Mouse (Mus musculus): ENCODE measurements around the gene Ahnak2.

DNA sequence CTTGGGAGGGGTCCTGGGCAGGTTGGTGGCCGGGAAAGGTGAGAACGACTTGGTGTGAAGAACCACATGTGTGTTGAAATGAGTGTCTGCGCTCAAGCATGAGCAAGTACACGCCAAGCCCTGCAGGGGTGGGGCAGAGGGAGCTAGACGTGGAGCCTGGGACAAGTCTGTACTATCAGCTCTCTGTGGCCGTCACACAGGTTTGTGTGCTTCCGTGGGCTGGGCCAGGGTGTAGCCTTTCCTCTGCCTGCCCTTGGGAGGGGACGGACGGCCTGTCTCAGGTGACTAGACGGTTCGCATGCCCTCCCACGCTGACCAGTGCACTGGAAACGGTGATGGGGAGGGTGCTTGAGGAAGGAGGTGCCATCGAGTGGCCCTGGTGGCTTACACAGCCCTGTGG lies 71.6 kb downstream of the Ahnak2 start:
- TF ChIP-seq POLR2A (IDR thresholded peaks at IDR 0.05; ENCODE audit: low read depth, low read length) (no peak), CTCF (conservative IDR thresholded peaks at IDR 0.05 in 1 of 2, IDR thresholded peaks at IDR 0.05 in 1 of 2; ENCODE audit: low read depth in 2 of 2, low read length in 2 of 2) (no peak), MXI1 (IDR thresholded peaks at IDR 0.05; ENCODE audit: low read depth, low read length) (no peak), EP300 (IDR thresholded peaks at IDR 0.05; ENCODE audit: low read length) (no peak), POLR2AphosphoS2 (IDR thresholded peaks at IDR 0.05; ENCODE audit: low read depth, low read length) (no peak), MAFK (IDR thresholded peaks at IDR 0.05; ENCODE audit: insufficient replicate concordance, low read length) (no peak), MAZ (IDR thresholded peaks at IDR 0.05; ENCODE audit: low read depth, low read length) (no peak), NELFE (IDR thresholded peaks at IDR 0.05; ENCODE audit: low read depth, low read length) (no peak), ZKSCAN1 (IDR thresholded peaks at IDR 0.05; ENCODE audit: borderline replicate concordance, low read depth, low read length) (no peak), MEF2A (IDR thresholded peaks at IDR 0.05; ENCODE audit: borderline replicate concordance, low read depth, low read length) (no peak), USF1 (IDR thresholded peaks at IDR 0.05; ENCODE audit: low read depth, low read length) (no peak), HCFC1 (IDR thresholded peaks at IDR 0.05; ENCODE audit: low read depth, low read length) (no peak), ZNF384 (IDR thresholded peaks at IDR 0.05; ENCODE audit: low read depth, low read length) (no peak)

All from CH12.LX (cell line).